Mouse (Mus musculus): ENCODE results near the gene 4933430I17Rik. TPM values are rescaled to one million over a fixed set of nuclear protein-coding genes. Genes with fewer than 3 reads are reported as not detected.
A peak's percentile ranks its signal among the peaks of the same experiment; 100 is the strongest.

Gene 4933430I17Rik
- polyA plus RNA-seq, 1 experiment from 2014 or later = 0.20 TPM

GRCm38 (mm10) chr4:62551966-62552365 is 26.8 kb downstream of the 4933430I17Rik start:
- Histone ChIP-seq H3K4me2 (no peak overlapping the region), H3K4me3 (no peak overlapping the region), H3K36me3 (no peaks in the 10 kb centered on the region), H3K9me3 (replicated peaks) (no peaks in the 10 kb centered on the region), H3K4me1 (replicated peaks) (peaks cover under 1% of the 10 kb centered on the region), H3K27ac (no peak overlapping the region), H3K9ac (no peak overlapping the region), H3K27me3 (no peaks in the 10 kb centered on the region)
- 75% methylated on average over 7 of the region's 7 CpGs for WGBS
- no peak for ATAC-seq (replicated peaks; ENCODE audit: insufficient number of reproducible peaks, insufficient read depth, low FRiP score, low read depth)

DNA sequence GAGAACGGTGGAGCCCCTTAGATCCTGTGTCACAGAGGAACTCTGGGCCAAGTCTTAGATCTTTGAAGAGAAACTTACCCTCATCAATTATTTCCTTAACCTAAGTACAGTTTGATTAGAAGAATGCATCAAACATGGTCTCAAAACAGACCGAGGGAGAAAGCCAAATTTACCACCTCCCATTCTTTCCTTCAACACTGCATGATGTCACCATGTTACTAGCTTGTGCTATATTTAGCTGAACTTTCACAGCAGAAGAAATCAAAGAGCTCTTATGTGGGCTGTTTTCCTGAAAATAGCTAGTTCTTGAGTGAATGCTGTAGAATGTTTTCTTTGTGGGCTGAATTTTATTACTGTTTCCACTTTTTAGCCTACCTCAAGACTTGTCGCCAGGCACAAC is 32.3 kb downstream of the 4933430I17Rik start:
- no peak for ATAC-seq (replicated peaks; ENCODE audit: insufficient number of reproducible peaks, insufficient read depth, low FRiP score, low read depth)
- H3K4me1 ChIP-seq (replicated peaks) = peaks cover 12% of the 10 kb centered on the region
- H3K36me3 ChIP-seq = no peaks in the 10 kb centered on the region
- no peak overlapping the region for H3K4me3 ChIP-seq
- peaks cover 15% of the 10 kb centered on the region for H3K27me3 ChIP-seq
- H3K4me2 ChIP-seq = no peak overlapping the region
- 39% methylated on average over 3 of the region's 3 CpGs for WGBS
- H3K27ac ChIP-seq = no peak overlapping the region
- no peak overlapping the region for H3K9ac ChIP-seq
- no peaks in the 10 kb centered on the region for H3K9me3 ChIP-seq (replicated peaks)

DNA sequence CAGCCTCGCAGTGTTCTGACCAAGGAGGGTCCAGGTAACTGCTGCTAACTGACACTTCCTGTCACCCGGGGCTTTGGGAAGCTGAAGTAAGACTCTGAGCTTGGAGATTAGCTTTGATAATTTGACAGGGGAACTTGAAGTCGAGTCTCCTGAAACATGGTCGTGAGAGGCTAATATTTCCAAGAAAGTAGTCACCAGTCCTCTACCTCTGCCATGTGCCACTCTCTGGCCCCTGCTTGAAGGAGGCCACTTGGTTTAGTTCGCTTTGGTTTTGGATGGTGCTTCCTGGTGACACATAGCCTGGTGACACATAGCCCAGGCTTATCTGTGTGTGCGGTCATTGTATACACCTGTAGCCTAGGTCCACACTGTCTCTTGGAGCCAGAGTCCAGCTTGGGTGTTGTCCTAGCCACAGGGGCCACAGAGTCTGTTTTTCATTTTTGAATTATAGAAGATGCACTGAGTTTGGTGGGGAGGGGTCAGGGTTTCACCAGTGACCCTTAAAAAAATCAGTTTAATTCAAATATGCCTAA is 34.7 kb downstream of the 4933430I17Rik start, which contains the start of gene Rgs3:
Gene Rgs3, plus strand, starts transcription at position 51 of the 533 bp plus-strand sequence.
- Histone ChIP-seq H3K4me2 (no peak within 1 kb of the TSS), H3K4me1 (replicated peaks) (peaks cover 12% of the 10 kb centered on the region), H3K36me3 (no peaks in the 10 kb centered on the region), H3K4me3 (no peak within 1 kb of the TSS), H3K27ac (no peak within 1 kb of the TSS), H3K9ac (no peak within 1 kb of the TSS), H3K9me3 (replicated peaks) (no peaks in the 10 kb centered on the region), H3K27me3 (peaks cover 38% of the 10 kb centered on the region)
- WGBS = 46% methylated on average over 6 of the region's 6 CpGs
- ATAC-seq (replicated peaks; ENCODE audit: insufficient number of reproducible peaks, insufficient read depth, low FRiP score, low read depth) = no peak

- H3K27me3 ChIP-seq = peaks cover 50% of the 10 kb centered on the region
These were observed 35.9 kb downstream of the 4933430I17Rik start for GRCm38 (mm10) chr4:62560963-62561629.

DNA sequence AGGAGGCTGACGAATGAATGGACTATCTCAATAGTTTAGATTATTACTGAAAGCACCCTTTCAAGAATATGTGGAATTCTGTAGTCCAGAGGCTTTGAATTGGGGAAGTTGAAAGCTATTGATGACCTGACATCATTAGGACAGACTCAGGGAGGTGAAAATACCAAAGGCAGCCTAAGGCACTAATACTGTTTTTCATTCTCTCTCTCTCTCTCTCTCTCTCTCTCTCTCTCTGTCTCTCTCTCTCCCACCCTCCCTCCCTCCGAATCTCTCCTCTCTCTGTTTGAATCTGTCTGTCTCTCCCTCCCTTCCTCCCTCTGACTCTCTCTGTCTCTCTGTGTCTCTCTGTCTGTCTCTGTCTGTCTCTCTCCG is 36.4 kb downstream of the 4933430I17Rik start:
- Histone ChIP-seq H3K4me2 (no peak overlapping the region), H3K9ac (no peak overlapping the region), H3K36me3 (no peaks in the 10 kb centered on the region), H3K9me3 (replicated peaks) (no peaks in the 10 kb centered on the region), H3K4me3 (no peak overlapping the region), H3K27me3 (peaks cover 55% of the 10 kb centered on the region), H3K27ac (no peak overlapping the region), H3K4me1 (replicated peaks) (peaks cover 17% of the 10 kb centered on the region)
- no peak for ATAC-seq (replicated peaks; ENCODE audit: insufficient number of reproducible peaks, insufficient read depth, low FRiP score, low read depth)
- 50% methylated on average over 3 of the region's 3 CpGs for WGBS

More at GRCm38 (mm10) chr4:62560963-62561629, 35.9 kb downstream of the 4933430I17Rik start:
- no peak overlapping the region for H3K27ac ChIP-seq
- H3K36me3 ChIP-seq = no peaks in the 10 kb centered on the region
- H3K9ac ChIP-seq = no peak overlapping the region
- ATAC-seq (replicated peaks; ENCODE audit: insufficient number of reproducible peaks, insufficient read depth, low FRiP score, low read depth) = no peak
- peaks cover 12% of the 10 kb centered on the region for H3K4me1 ChIP-seq (replicated peaks)
- no peaks in the 10 kb centered on the region for H3K9me3 ChIP-seq (replicated peaks)
- H3K4me2 ChIP-seq = no peak overlapping the region
- H3K4me3 ChIP-seq = no peak overlapping the region
- 24% methylated on average over 4 of the region's 4 CpGs for WGBS

DNA sequence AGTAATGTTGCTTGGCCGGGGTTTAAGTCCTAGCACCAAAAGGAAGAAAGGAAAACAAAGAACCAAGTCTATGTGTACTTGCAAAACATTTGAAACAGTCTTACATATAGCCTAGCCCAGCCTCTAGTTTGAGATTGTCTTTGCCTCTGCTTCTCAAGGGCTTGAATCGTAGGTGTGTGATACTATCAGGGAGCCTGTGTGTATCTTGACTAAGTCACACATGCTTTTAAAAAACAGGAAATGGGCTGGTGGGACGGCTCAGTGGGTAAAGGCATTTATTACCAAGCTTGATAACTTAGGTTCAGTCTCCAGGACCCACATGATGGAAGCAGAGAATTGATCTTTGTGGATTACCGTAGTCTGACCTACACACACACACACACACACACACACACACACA is 36.8 kb downstream of the 4933430I17Rik start:
- ATAC-seq (replicated peaks; ENCODE audit: insufficient number of reproducible peaks, insufficient read depth, low FRiP score, low read depth) = no peak
- Histone ChIP-seq H3K27me3 (peaks cover 58% of the 10 kb centered on the region), H3K36me3 (no peaks in the 10 kb centered on the region), H3K27ac (no peak overlapping the region), H3K4me3 (no peak overlapping the region), H3K4me1 (replicated peaks) (peaks cover 18% of the 10 kb centered on the region), H3K9ac (no peak overlapping the region), H3K4me2 (no peak overlapping the region), H3K9me3 (replicated peaks) (no peaks in the 10 kb centered on the region)
- 61% methylated on average over 4 of the region's 4 CpGs for WGBS

DNA sequence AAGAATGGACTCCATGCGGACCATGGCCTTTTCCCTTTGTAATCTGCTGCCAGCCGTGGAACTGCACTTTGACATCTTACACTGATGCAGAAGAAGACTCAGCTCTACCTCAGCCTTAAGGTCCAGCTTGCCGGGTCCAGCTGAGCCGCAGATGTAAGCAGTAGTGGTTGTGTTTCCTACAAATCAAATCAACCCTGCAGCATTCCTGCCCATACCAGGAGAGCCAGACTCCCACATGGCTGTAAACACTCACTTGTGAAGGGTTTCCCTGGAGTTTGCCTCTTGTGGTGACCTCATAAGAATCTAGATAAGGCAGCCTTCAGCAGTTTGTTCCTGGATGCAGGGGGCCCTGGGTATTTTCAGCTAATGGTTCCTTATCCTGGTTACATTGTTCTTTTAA is 41.4 kb downstream of the 4933430I17Rik start:
- Histone ChIP-seq H3K4me3 (no peak overlapping the region), H3K27me3 (peaks cover 84% of the 10 kb centered on the region), H3K4me1 (replicated peaks) (peaks cover 25% of the 10 kb centered on the region), H3K9me3 (replicated peaks) (no peaks in the 10 kb centered on the region), H3K36me3 (no peaks in the 10 kb centered on the region), H3K4me2 (no peak overlapping the region), H3K27ac (peak overlapping the region; percentile 32), H3K9ac (no peak overlapping the region)
- ATAC-seq (replicated peaks; ENCODE audit: insufficient number of reproducible peaks, insufficient read depth, low FRiP score, low read depth) = 0 out of 2 replicates have a peak, but pooled peaks have one; percentile 29
- WGBS = 22% methylated on average over 4 of the region's 4 CpGs

DNA sequence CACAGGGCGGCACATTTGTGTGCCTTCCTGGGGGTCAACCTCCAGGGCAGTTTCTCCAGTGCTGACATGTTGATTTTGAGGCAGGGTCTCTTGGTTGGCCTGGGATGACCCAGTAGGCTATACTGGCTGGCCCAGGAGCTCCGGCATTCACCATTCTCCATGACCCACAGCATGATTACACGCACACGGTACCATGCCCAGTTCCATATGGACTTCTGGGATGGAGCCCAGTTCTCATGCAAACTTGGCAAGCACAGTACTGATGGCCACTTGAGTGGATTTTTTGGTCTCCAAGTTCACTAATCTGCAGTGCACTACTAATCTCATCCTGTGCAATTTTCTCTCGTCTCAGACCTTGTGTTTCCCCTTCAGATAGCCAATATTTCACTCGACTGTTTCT is 42.5 kb downstream of the 4933430I17Rik start:
- H3K9me3 ChIP-seq (replicated peaks) = no peaks in the 10 kb centered on the region
- ATAC-seq (replicated peaks; ENCODE audit: insufficient number of reproducible peaks, insufficient read depth, low FRiP score, low read depth) = no peak
- peaks cover 86% of the 10 kb centered on the region for H3K27me3 ChIP-seq
- no peak overlapping the region for H3K4me3 ChIP-seq
- H3K36me3 ChIP-seq = no peaks in the 10 kb centered on the region
- H3K4me2 ChIP-seq = no peak overlapping the region
- WGBS = 72% methylated on average over 6 of the region's 6 CpGs
- no peak overlapping the region for H3K9ac ChIP-seq
- H3K27ac ChIP-seq = no peak overlapping the region
- H3K4me1 ChIP-seq (replicated peaks) = peaks cover 25% of the 10 kb centered on the region

- Histone ChIP-seq H3K4me1 (replicated peaks) (peaks cover 25% of the 10 kb centered on the region), H3K36me3 (no peaks in the 10 kb centered on the region), H3K9me3 (replicated peaks) (no peaks in the 10 kb centered on the region), H3K4me3 (no peak overlapping the region), H3K27ac (no peak overlapping the region), H3K4me2 (no peak overlapping the region), H3K27me3 (peaks cover 85% of the 10 kb centered on the region), H3K9ac (no peak overlapping the region)
- WGBS = 75% methylated on average over 1 of the region's 1 CpGs
- no peak for ATAC-seq (replicated peaks; ENCODE audit: insufficient number of reproducible peaks, insufficient read depth, low FRiP score, low read depth)
These were observed 43.2 kb downstream of the 4933430I17Rik start for GRCm38 (mm10) chr4:62568359-62568758.

DNA sequence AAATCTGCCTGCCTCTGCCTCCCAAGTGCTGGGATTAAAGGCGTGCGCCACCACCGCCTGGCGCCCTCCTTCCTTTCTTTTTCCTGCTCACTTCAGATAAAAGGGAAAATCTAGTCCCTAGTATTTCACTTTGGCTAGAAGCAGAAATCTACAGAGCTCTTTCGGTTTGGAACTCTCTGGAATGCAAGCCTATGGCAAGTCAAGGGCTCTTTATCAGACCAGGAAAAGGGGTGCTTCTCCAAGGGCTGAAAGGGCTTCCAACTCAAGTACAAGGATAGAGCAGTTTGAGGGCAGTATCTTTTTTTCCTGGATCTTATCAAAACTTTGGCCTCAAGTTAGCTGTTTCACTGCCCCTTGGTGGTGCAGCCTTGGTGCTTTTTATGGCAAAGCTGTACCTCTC is 44.4 kb downstream of the 4933430I17Rik start:
- Histone ChIP-seq H3K27ac (no peak overlapping the region), H3K4me2 (0 out of 2 replicates have a peak overlapping the region, but pooled peaks have one; percentile 26), H3K36me3 (no peaks in the 10 kb centered on the region), H3K4me1 (replicated peaks) (peaks cover 25% of the 10 kb centered on the region), H3K9me3 (replicated peaks) (no peaks in the 10 kb centered on the region), H3K4me3 (no peak overlapping the region), H3K27me3 (peaks cover 75% of the 10 kb centered on the region), H3K9ac (no peak overlapping the region)
- WGBS = 52% methylated on average over 5 of the region's 5 CpGs
- no peak for ATAC-seq (replicated peaks; ENCODE audit: insufficient number of reproducible peaks, insufficient read depth, low FRiP score, low read depth)

DNA sequence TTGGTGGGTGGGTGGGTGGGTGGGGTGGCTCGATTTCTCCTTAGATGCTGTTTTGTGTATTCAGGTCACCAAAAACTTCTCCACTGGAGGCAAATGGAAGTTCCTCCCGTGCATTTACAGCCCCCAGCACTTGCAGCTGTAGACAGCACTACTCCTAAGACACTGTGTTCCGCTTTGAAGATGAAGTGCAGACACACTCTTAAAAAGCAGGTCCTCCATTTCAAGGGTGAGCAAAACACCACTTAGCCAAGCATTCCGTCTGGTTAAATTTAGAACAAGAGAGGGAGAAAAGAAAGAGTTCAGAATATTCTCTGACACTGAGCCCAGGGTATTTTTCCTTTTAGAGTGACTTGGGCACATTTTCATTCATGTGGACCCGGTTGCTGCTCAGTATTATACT is 44.9 kb downstream of the 4933430I17Rik start:
- 0 out of 2 replicates have a peak, but pooled peaks have one; percentile 18 for ATAC-seq (replicated peaks; ENCODE audit: insufficient number of reproducible peaks, insufficient read depth, low FRiP score, low read depth)
- WGBS = 28% methylated on average over 5 of the region's 5 CpGs
- Histone ChIP-seq H3K4me2 (peak overlapping the region; percentile 26; the same call in 1 of the 2 replicates), H3K27ac (0 out of 2 replicates have a peak overlapping the region, but pooled peaks have one; percentile 36), H3K9ac (no peak overlapping the region), H3K4me3 (no peak overlapping the region), H3K27me3 (peaks cover 71% of the 10 kb centered on the region), H3K4me1 (replicated peaks) (peaks cover 25% of the 10 kb centered on the region), H3K9me3 (replicated peaks) (no peaks in the 10 kb centered on the region), H3K36me3 (no peaks in the 10 kb centered on the region)
